Mouse (Mus musculus) forebrain, embryonic 10.5 days (tissue): ENCODE measurements around the gene Park7. TPM values are rescaled to one million over a fixed set of nuclear protein-coding genes. Genes with fewer than 3 reads are reported as not detected.

Experiments used
- DNase-seq: peaks from one replicate; pipeline ENCODE4 v3.0.0-alpha.2; 2017; ENCODE audit warnings: low spot score; ENCODE audit errors: extremely low spot score
- H3K27ac ChIP-seq: fragments of 300-500 bp; sonication (generic); 2 replicates; pipeline ENCODE4 v1.5.1; 2016; ENCODE audit warnings: mild to moderate bottlenecking
- H3K27me3 ChIP-seq: fragments of 300-500 bp; sonication (generic); 2 replicates; pipeline ENCODE4 v1.6.1; 2016; ENCODE audit warnings: mild to moderate bottlenecking; ENCODE audit not compliant: poor library complexity, severe bottlenecking
- H3K36me3 ChIP-seq: fragments of 300-500 bp; sonication (generic); replicated peaks from 2 replicates; pipeline ENCODE4 v1.6.1; 2016; ENCODE audit warnings: mild to moderate bottlenecking, moderate library complexity
- H3K4me1 ChIP-seq: fragments of 300-500 bp; sonication (generic); 2 replicates; pipeline ENCODE4 v1.6.1; 2016
- H3K4me3 ChIP-seq: fragments of 300-500 bp; sonication (generic); 2 replicates; pipeline ENCODE4 v1.5.1; 2016; ENCODE audit warnings: mild to moderate bottlenecking, moderate library complexity
- H3K9me3 ChIP-seq: fragments of 300-500 bp; sonication (generic); 2 replicates; pipeline ENCODE4 v1.6.1; 2016; ENCODE audit warnings: mild to moderate bottlenecking, moderate library complexity
- WGBS: fragments of 180-500 bp; shearing (Covaris S2); methylation state at CpG from one replicate; pipeline ENCODE4 v1.1.7; 2016; 5-methylcytosine and 5-hydroxymethylcytosine counted together
- polyA plus RNA-seq: library from polyadenylated mRNA; unstranded; fragments of >200 nt; fragmentation: Nextera tagmentation; extraction: Ambion mirVana; gene quantifications from 2 replicates; pipeline ENCODE4 v1.2.1, GENCODE M21; 2016

Gene Park7
- polyA plus RNA-seq, 1 experiment from 2014 or later = 502 TPM

DNA sequence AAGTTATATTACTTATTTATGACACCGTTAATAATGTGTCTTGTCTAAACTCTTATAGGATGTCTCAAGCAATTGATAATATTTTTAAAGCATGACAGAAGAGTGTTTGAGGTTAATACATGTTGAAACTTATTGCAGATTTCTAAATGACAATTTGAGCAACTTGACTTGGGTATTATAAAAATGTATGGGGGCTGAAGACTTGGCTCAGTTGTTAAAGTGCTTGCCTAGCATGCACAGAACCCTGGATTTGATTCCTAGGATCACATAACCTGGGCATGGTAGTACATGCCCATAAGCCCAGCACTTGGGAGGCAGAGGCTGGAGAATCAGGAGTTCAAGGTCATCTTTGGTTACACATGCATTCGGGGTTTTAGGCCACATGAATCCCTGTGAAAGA is 45.4 kb downstream of the Park7 start:
- WGBS = 91% methylated on average over 2 of the region's 2 CpGs
- no peaks in the 10 kb centered on the region for H3K9me3 ChIP-seq
- H3K27ac ChIP-seq = no peak overlapping the region
- H3K36me3 ChIP-seq = peaks cover 35% of the 10 kb centered on the region
- H3K4me1 ChIP-seq = peaks cover 28% of the 10 kb centered on the region
- DNase-seq = no peak
- no peaks in the 10 kb centered on the region for H3K27me3 ChIP-seq
- no peak overlapping the region for H3K4me3 ChIP-seq

DNA sequence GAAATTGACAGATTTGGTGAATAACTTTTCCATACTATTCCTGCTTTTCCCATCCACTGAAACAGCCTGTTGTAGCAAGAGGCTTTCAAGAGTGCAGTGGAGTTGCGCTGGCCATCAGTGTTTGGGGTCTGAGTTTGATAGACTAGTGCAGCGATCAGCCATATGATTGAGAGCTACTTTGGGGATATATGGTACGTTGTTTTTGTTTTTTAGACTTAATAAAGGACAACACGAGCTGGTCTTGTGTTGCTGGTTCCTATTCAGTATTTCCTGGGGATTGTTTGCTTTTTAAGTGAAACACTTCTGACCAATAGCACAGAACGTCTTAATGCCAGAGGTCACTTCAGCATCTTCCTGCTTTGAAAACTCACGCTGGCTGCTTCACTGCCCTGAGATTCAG is 46.1 kb downstream of the Park7 start:
- Histone ChIP-seq H3K4me1 (peaks cover 29% of the 10 kb centered on the region), H3K36me3 (peaks cover 35% of the 10 kb centered on the region), H3K27me3 (no peaks in the 10 kb centered on the region), H3K9me3 (no peaks in the 10 kb centered on the region), H3K4me3 (no peak overlapping the region), H3K27ac (no peak overlapping the region)
- no peak for DNase-seq
- WGBS = 90% methylated on average over 6 of the region's 6 CpGs

- DNase-seq = no peak
- H3K9me3 ChIP-seq = no peaks in the 10 kb centered on the region
- 95% methylated on average over 9 of the region's 12 CpGs for WGBS
- peaks cover 32% of the 10 kb centered on the region for H3K4me1 ChIP-seq
- H3K36me3 ChIP-seq = peaks cover 35% of the 10 kb centered on the region
- H3K27ac ChIP-seq = no peak overlapping the region
- no peak overlapping the region for H3K4me3 ChIP-seq
- H3K27me3 ChIP-seq = no peaks in the 10 kb centered on the region
Observed at GRCm38 (mm10) chr4:150866494-150866893, 47.7 kb downstream of the Park7 start.

GRCm38 (mm10) chr4:150866069-150866468 is 48.2 kb downstream of the Park7 start:
- H3K27me3 ChIP-seq = no peaks in the 10 kb centered on the region
- H3K9me3 ChIP-seq = no peaks in the 10 kb centered on the region
- no peak overlapping the region for H3K27ac ChIP-seq
- WGBS = 95% methylated on average over 11 of the region's 11 CpGs
- no peak for DNase-seq
- peaks cover 35% of the 10 kb centered on the region for H3K36me3 ChIP-seq
- H3K4me3 ChIP-seq = no peak overlapping the region
- peaks cover 32% of the 10 kb centered on the region for H3K4me1 ChIP-seq

DNA sequence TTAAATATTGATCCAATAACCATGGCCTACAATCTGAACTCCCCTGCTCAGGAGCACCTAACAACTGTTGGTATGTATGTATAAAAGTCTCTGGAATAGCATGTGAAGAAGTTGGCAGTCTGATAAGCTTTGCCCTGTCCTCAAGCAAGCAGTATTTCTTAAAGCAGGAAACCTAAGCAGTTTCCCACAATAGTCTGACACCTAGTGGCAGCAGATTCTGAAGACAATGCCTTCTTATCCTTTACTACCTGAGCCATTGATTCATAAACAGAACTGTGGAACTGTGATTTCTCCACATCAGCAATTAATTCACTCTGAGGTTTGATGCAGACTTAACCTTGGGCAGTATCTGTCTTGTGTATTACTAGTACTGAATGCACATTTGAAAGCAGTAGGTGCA is 48.9 kb downstream of the Park7 start:
- H3K27ac ChIP-seq = no peak overlapping the region
- H3K4me1 ChIP-seq = peaks cover 33% of the 10 kb centered on the region
- no peaks in the 10 kb centered on the region for H3K9me3 ChIP-seq
- DNase-seq = no peak
- H3K27me3 ChIP-seq = no peaks in the 10 kb centered on the region
- H3K4me3 ChIP-seq = no peak overlapping the region
- peaks cover 35% of the 10 kb centered on the region for H3K36me3 ChIP-seq

GRCm38 (mm10) chr4:150862626-150863375 is 51.4 kb downstream of the Park7 start:
- Histone ChIP-seq H3K4me1 (peaks cover 31% of the 10 kb centered on the region), H3K36me3 (peaks cover 29% of the 10 kb centered on the region), H3K27ac (no peak overlapping the region), H3K9me3 (no peaks in the 10 kb centered on the region), H3K27me3 (no peaks in the 10 kb centered on the region), H3K4me3 (no peak overlapping the region)
- 59% methylated on average over 8 of the region's 8 CpGs for WGBS
- no peak for DNase-seq

DNA sequence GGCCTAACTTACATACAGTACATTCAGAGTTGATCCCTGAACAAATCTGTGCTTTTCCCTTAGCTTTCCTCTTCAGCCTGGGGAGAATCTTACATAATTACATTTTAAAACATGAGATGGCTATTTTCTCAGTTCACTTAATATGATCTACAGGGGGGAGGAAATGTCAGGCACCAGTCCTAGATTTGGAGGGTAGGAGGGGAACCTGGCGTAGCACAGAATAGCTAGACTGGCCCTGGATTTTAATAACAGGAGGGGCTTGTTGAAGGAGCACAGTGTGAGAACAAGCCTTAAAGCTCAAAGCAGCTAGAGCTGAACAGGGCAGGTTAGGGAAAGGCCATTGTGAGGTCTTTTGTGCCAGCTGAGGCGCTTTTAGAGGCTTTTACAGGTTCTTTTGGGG is 53.1 kb downstream of the Park7 start:
- Histone ChIP-seq H3K4me3 (no peak overlapping the region), H3K4me1 (peaks cover 40% of the 10 kb centered on the region), H3K27ac (no peak overlapping the region), H3K27me3 (no peaks in the 10 kb centered on the region), H3K9me3 (no peaks in the 10 kb centered on the region), H3K36me3 (peaks cover 15% of the 10 kb centered on the region)
- DNase-seq = no peak
- 49% methylated on average over 2 of the region's 2 CpGs for WGBS

DNA sequence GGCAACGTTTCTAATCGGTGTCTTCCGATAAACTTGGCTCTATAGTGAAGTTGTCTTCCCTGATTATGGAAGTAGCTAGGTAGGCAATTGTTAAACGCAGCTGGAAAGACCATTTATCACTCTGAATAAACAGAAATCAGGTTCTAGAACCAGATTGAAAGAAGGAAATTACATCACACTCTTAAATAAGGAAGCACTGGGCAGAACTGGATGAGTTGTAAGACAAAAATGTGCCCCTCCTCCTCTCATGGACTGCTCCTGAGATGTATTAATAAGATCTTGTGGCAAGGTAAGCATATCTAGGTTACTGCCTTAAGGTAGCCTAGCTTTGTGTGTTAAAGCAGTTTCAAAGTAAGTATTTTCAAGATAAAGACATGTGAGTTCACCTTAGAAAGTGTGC is 53.7 kb downstream of the Park7 start:
- 90% methylated on average over 4 of the region's 4 CpGs for WGBS
- no peaks in the 10 kb centered on the region for H3K27me3 ChIP-seq
- H3K4me3 ChIP-seq = no peak overlapping the region

GRCm38 (mm10) chr4:150855346-150855745 is 58.9 kb downstream of the Park7 start:
- WGBS = under 1% methylated on average over 43 of the region's 43 CpGs
- Histone ChIP-seq H3K4me1 (peaks cover 35% of the 10 kb centered on the region), H3K36me3 (0 out of 2 replicates have a peak, but pooled peaks cover 2% of the 10 kb centered on the region), H3K27ac (peak overlapping the region; percentile 97), H3K27me3 (peaks cover 20% of the 10 kb centered on the region), H3K9me3 (no peaks in the 10 kb centered on the region), H3K4me3 (peak overlapping the region; percentile 86)
- no peak for DNase-seq

More for the DNA sequence above, 53.7 kb downstream of the Park7 start:
- peaks cover 8% of the 10 kb centered on the region for H3K36me3 ChIP-seq
- H3K4me1 ChIP-seq = peaks cover 45% of the 10 kb centered on the region
- no peak for DNase-seq
- no peak overlapping the region for H3K27ac ChIP-seq
- no peaks in the 10 kb centered on the region for H3K9me3 ChIP-seq

DNA sequence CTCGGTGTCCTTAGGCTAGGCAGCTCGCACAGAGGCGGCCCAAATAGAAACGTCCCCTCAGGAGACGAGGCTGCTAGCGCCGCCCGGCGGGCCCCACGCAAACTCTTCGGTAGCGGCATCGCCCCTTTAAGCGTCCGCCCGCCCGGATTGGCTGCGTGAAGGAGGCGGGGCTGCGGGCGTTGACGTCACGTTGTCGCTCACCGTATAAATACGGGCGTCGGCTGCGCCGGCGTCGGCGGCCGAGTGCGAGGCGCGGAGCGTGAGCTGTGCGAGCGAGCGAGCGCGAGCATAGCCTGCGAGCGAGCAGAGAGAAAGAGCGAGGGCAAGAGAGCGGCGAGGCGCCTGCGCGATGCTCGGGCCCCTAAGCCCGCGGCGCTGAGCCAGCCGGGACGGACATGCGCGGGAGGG is 59.4 kb downstream of the Park7 start:
- Histone ChIP-seq H3K27me3 (peaks cover 20% of the 10 kb centered on the region), H3K9me3 (no peaks in the 10 kb centered on the region), H3K4me3 (peak overlapping the region; percentile 86), H3K27ac (peak overlapping the region; percentile 97), H3K36me3 (0 out of 2 replicates have a peak, but pooled peaks cover 2% of the 10 kb centered on the region), H3K4me1 (peaks cover 32% of the 10 kb centered on the region)
- WGBS = under 1% methylated on average over 59 of the region's 59 CpGs
- peak; percentile 98 for DNase-seq

DNA sequence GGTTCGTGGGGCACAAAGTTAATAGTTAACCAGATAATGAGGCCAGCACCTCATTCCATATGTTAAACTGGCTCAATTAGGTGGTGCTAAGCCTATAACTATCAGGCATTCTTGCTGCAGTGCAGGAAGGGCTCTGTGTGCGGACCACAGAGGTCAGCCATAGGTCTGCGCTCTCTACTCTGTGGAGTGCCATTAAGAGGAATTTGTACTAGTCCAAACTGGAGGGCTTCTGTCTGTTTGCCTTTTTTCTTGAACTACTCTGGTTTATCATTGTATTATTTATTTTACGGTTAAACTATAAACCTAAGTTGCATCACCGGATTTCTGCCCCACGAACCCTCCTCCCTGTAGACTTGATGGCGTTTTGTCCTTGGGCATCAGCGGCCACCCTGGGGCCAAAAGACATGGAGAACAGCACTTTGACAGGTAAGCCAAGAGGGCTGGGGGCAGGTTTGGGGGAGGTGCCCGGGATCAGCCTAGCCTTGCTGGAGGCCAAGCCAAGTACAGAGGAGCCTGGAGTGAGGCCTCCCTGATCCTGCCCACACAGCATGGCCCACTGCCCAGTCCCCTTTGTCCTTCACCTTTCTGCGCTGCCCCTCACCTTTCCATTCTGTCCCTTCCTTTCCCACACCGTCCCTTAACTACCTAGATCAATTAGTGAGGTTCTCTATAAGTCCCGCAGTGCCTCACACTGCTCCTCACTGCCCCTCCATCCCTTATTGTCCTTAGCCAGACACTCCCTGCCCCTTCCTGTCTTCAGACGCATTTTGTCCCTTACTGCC is 60.4 kb downstream of the Park7 start, which contains the start of gene Errfi1:
Gene Errfi1, plus strand, starts transcription at position 240 of the 782 bp plus-strand sequence.
- 0 out of 2 replicates have a peak, but pooled peaks cover 2% of the 10 kb centered on the region for H3K36me3 ChIP-seq
- no peak for DNase-seq
- H3K27me3 ChIP-seq = peaks cover 23% of the 10 kb centered on the region
- WGBS = 40% methylated on average over 13 of the region's 13 CpGs
- H3K9me3 ChIP-seq = no peaks in the 10 kb centered on the region
- H3K4me1 ChIP-seq = peaks cover 36% of the 10 kb centered on the region
- peak within 1 kb of the TSS; percentile 97 for H3K27ac ChIP-seq
- peak within 1 kb of the TSS; percentile 86 for H3K4me3 ChIP-seq

- H3K27ac ChIP-seq = no peak overlapping the region
- 0 out of 2 replicates have a peak, but pooled peaks cover 2% of the 10 kb centered on the region for H3K36me3 ChIP-seq
- H3K27me3 ChIP-seq = peaks cover 31% of the 10 kb centered on the region
- 75% methylated on average over 4 of the region's 4 CpGs for WGBS
- no peak overlapping the region for H3K4me3 ChIP-seq
- peaks cover 41% of the 10 kb centered on the region for H3K4me1 ChIP-seq
- DNase-seq = no peak
- H3K9me3 ChIP-seq = no peaks in the 10 kb centered on the region
Observed at GRCm38 (mm10) chr4:150852479-150852878, 61.8 kb downstream of the Park7 start.

DNA sequence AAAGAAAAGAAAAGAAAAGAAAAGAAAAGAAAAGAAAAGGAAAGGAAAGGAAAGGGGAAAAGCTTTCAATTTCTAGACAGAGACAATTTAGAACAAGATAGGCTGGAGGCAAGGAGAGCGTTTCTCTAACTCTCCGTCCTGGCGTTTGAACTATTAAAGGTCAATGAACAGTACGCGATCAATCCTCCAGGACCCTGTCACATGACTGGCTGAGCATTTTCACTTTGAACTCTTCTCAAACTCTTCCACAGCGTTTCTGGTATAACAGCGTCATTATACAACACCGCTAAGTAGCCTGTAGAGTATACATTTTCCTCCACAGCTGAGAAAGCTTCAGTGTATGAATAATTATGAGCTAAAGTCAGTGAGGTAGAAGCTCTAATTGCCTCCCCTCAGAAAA is 62.2 kb downstream of the Park7 start:
- Histone ChIP-seq H3K4me1 (peaks cover 41% of the 10 kb centered on the region), H3K9me3 (no peaks in the 10 kb centered on the region), H3K4me3 (no peak overlapping the region), H3K36me3 (0 out of 2 replicates have a peak, but pooled peaks cover 2% of the 10 kb centered on the region), H3K27me3 (peaks cover 32% of the 10 kb centered on the region), H3K27ac (no peak overlapping the region)
- DNase-seq = no peak
- WGBS = 83% methylated on average over 8 of the region's 8 CpGs
